Mouse (Mus musculus) left cerebral cortex, postnatal 36 days (tissue): ENCODE results near the gene Samd1. TPM values are rescaled to one million over a fixed set of nuclear protein-coding genes. Genes with fewer than 3 reads are reported as not detected.
"Not testable (repeated sequence)": the region's sequence is repeated elsewhere in the genome, so short reads cannot be mapped to it uniquely, and the experiment has no call there.

Experiments used
- DNase-seq, 2 experiments: peaks; one replicate each; pipeline ENCODE4 v3.0.0; 2021 to 2022; ENCODE audit warnings: low spot score in 2 of 2, mixed read lengths in 1 of 2
- intact Hi-C: fragments of 180-260 bp; cut with DNase I; formaldehyde crosslinking; loops from one replicate; pipeline ENCODE4 v1.15.1; 2025
- total RNA-seq, 2 experiments: library from RNA; stranded (reverse); gene quantifications; 2 replicates each; pipeline ENCODE4 v1.2.3; 2021

Gene Samd1
- total RNA-seq, 2 experiments from 2014 or later = 41.5 to 46.6 TPM

- intact Hi-C loops = no loop called here
- DNase-seq = no peak
Measured at GRCm38 (mm10) chr8:83980845-83981244, 16.6 kb upstream of the Samd1 start.

- intact Hi-C loops = no loop called here
- no peak for DNase-seq
Measured at GRCm38 (mm10) chr8:83981533-83981932, 15.9 kb upstream of the Samd1 start.

GRCm38 (mm10) chr8:83982449-83982848 is 15.0 kb upstream of the Samd1 start:
- DNase-seq = no peak
- intact Hi-C loops = no loop called here

GRCm38 (mm10) chr8:83983222-83983621 is 14.2 kb upstream of the Samd1 start:
- intact Hi-C loops, DNase-seq: not testable (repeated sequence)

- DNase-seq = no peak
Measured at GRCm38 (mm10) chr8:83989243-83989642, 8.2 kb upstream of the Samd1 start.

GRCm38 (mm10) chr8:83990170-83990569 is 7.3 kb upstream of the Samd1 start:
- no peak for DNase-seq
- intact Hi-C loops = no loop called here

More at GRCm38 (mm10) chr8:83989243-83989642, 8.2 kb upstream of the Samd1 start:
- intact Hi-C loops = no loop called here

GRCm38 (mm10) chr8:83992488-83992887 is 5.0 kb upstream of the Samd1 start:
- no peak for DNase-seq
- intact Hi-C loops = loop anchor here (2.0 kb wide), 1 partner anchor 20 kb away; the partner anchor contains the start of gene Prkaca

- intact Hi-C loops = no loop called here
- no peak for DNase-seq
Measured at GRCm38 (mm10) chr8:83994030-83994429, 3.4 kb upstream of the Samd1 start.

GRCm38 (mm10) chr8:83995973-83996372 is 1.5 kb upstream of the Samd1 start:
- DNase-seq = no peak
- intact Hi-C loops = loop anchor here (5.0 kb wide), 1 partner anchor 94 kb away; the partner anchor contains the start of gene Adgrl1

GRCm38 (mm10) chr8:83996567-83997505 is 636 bp upstream of the Samd1 start:
- DNase-seq = peak; percentile 75 to 79
- intact Hi-C loops = loop anchor here (5.0 kb wide), 1 partner anchor 95 kb away; the partner anchor contains the start of gene Adgrl1

- intact Hi-C loops = loop anchor here (5.0 kb wide), 1 partner anchor 96 kb away; the partner anchor contains the start of gene Adgrl1
- DNase-seq = peak; percentile 64 to 65
Measured at GRCm38 (mm10) chr8:83998231-83999056, 972 bp downstream of the Samd1 start.

GRCm38 (mm10) chr8:83999057-83999705 is 1.7 kb downstream of the Samd1 start:
- DNase-seq = no peak
- intact Hi-C loops = loop anchor here (5.0 kb wide), 1 partner anchor 97 kb away; the partner anchor contains the start of gene Adgrl1

GRCm38 (mm10) chr8:83999825-84000224 is 2.4 kb downstream of the Samd1 start:
- intact Hi-C loops = loop anchor here (5.0 kb wide), 1 partner anchor 98 kb away; the partner anchor contains the start of gene Adgrl1
- DNase-seq = no peak

- DNase-seq = no peak
- intact Hi-C loops = no loop called here
Measured at GRCm38 (mm10) chr8:84001281-84002000, 4.0 kb downstream of the Samd1 start, which contains the start of gene 1700067K01Rik. Gene 1700067K01Rik, plus strand, starts transcription at chr8:84001502.

- intact Hi-C loops = no loop called here
Measured at GRCm38 (mm10) chr8:84002957-84003611, 5.6 kb downstream of the Samd1 start.

GRCm38 (mm10) chr8:84003612-84004246 is 6.3 kb downstream of the Samd1 start:
- intact Hi-C loops = no loop called here
- no peak for DNase-seq

More at GRCm38 (mm10) chr8:84002957-84003611, 5.6 kb downstream of the Samd1 start:
- DNase-seq = no peak

- intact Hi-C loops = no loop called here
- DNase-seq = peak; percentile 92 to 93
Measured at GRCm38 (mm10) chr8:84004533-84005201, 7.2 kb downstream of the Samd1 start.
